In genomic region chr17:25792615-25793014, GRCm38 (mm10) we compare ENCODE assay signal across 8 mouse cellular contexts. TPM values are rescaled to one million over a fixed set of nuclear protein-coding genes. Genes with fewer than 3 reads are reported as not detected.
DNase-seq lines count a peak whose midpoint lies in the region; ATAC-seq and TF ChIP-seq lines count a peak whose summit lies in the region.

TSS of gene Fam173a (minus strand) at chr17:25792901.

- H3K4me1 ChIP-seq in hindbrain, embryonic 16.5 days (ENCODE audit: control insufficient read depth, insufficient read depth, low read depth, low read length): peaks cover 41% of the 10 kb centered on the region

- no peak for DNase-seq in Patski (ENCODE audit: low read depth, low spot score)
- peak; percentile 53 to 57 for DNase-seq in cerebellum, postnatal 36 days
- peak; percentile 81 for DNase-seq in gastrocnemius, postnatal 10 days
- peak in 1 of 2 experiments; percentile 68 for DNase-seq in left cerebral cortex, adult 8-10 months (ENCODE audit: low spot score in 2 of 2)
- peak; percentile 65 for DNase-seq in right cerebral cortex, adult 18-20 months
- peak; percentile 55 for DNase-seq in urinary bladder, postnatal 25 days (ENCODE audit: low spot score)

- peak within 1 kb of the TSS; percentile 82 for H3K9ac ChIP-seq in hindbrain, embryonic 16.5 days (ENCODE audit: low read depth, low read length)

- ATAC-seq in Patski: no peak
- ATAC-seq in hindbrain, embryonic 16.5 days: peak; percentile 50

- POLR2A ChIA-PET in Patski (lab: Charles Lee): interaction anchor here (0.8 kb wide), 1 partner anchor 15 kb away, joined by 3 read pairs; no protein-coding TSS in a partner anchor

- H3K27ac ChIP-seq in hindbrain, embryonic 16.5 days (ENCODE audit: low read depth, low read length): peak within 1 kb of the TSS; percentile 91
- peak within 1 kb of the TSS; percentile 78 for H3K27ac ChIP-seq in macrophage

- in situ Hi-C loops in Patski (cut with MboI; ENCODE audit: low pct_unique_long_range_greater_than_20kb): no loop called here

- TF ChIP-seq CTCF in Patski (IDR thresholded peaks at IDR 0.05): no peak

- peak within 1 kb of the TSS; percentile 67 for H3K4me2 ChIP-seq in hindbrain, embryonic 16.5 days (ENCODE audit: low read length)

- CTCF ChIA-PET in Patski (lab: Charles Lee): interaction anchor here (0.6 to 3.2 kb wide), 3 partner anchors 9 to 59 kb away, joined by 3 to 11 read pairs (median 3); no protein-coding TSS in a partner anchor

- H3K36me3 ChIP-seq in hindbrain, embryonic 16.5 days (ENCODE audit: control insufficient read depth, insufficient read depth, low read length): peaks cover 13% of the 10 kb centered on the region
- peaks cover 14% of the 10 kb centered on the region; the same call in 1 of the 2 replicates for H3K36me3 ChIP-seq in macrophage (ENCODE audit: inconsistent target)

- 1% methylated on average over 14 of the region's 14 CpGs for WGBS in hindbrain, embryonic 16.5 days
- WGBS in macrophage (ENCODE audit: missing documents): 0% methylated on average over 14 of the region's 14 CpGs

- H3K27me3 ChIP-seq in Patski: no peaks in the 10 kb centered on the region
- H3K27me3 ChIP-seq in hindbrain, embryonic 16.5 days (replicated peaks; ENCODE audit: control insufficient read depth, insufficient read depth, low read length): peaks cover 3% of the 10 kb centered on the region; the same call in 1 of the 2 replicates

- no peaks in the 10 kb centered on the region for H3K9me3 ChIP-seq in hindbrain, embryonic 16.5 days (ENCODE audit: control insufficient read depth, low read length)

- H3K79me2 ChIP-seq in macrophage (ENCODE audit: inconsistent target): peaks cover 15% of the 10 kb centered on the region; the same call in 1 of the 2 replicates

- H3K4me3 ChIP-seq in hindbrain, embryonic 16.5 days (ENCODE audit: low read length): peak within 1 kb of the TSS; percentile 73
- H3K4me3 ChIP-seq in macrophage (ENCODE audit: inconsistent target): peak within 1 kb of the TSS; percentile 91

RNA-seq across cellular contexts. Expression of gene Fam173a, which starts in this region (rescaled TPM):
- polyA plus RNA-seq in Patski (2021) (73.5 TPM), macrophage (2018) (12.9 to 59.3 TPM (median 54.8 TPM) in 3 replicates)
- 10 to 100 TPM; 38.3 to 39.4 TPM for total RNA-seq in gastrocnemius, postnatal 10 days (2021)
- 99.9 and 103 TPM in 2 replicates for polyA plus RNA-seq in hindbrain, embryonic 16.5 days (2015; fragmentation: Nextera tagmentation; extraction: Ambion mirVana)
- 10 to 100 TPM; 83.6 to 99.1 (median 88.6) TPM for total RNA-seq in left cerebral cortex, adult 8-10 months (2022)
- total RNA-seq in macrophage (2018; cell fraction: chromatin; rRNA removed): 10 to 100 TPM; 11.5 to 98.2 (median 46.9) TPM
- 10 to 100 TPM; 42.4 to 77.8 (median 59.4) TPM for total RNA-seq in macrophage (2018; cell fraction: cytosol; rRNA removed)
- total RNA-seq in macrophage (2018; cell fraction: nucleus; rRNA removed): 100 to 1,000 TPM in 4 of 26 experiments, 10 to 100 TPM in 22; 25.8 to 117 (median 67.5) TPM
